Comparison of ENCODE assay signal across 8 mouse cellular contexts in the genomic region with DNA sequence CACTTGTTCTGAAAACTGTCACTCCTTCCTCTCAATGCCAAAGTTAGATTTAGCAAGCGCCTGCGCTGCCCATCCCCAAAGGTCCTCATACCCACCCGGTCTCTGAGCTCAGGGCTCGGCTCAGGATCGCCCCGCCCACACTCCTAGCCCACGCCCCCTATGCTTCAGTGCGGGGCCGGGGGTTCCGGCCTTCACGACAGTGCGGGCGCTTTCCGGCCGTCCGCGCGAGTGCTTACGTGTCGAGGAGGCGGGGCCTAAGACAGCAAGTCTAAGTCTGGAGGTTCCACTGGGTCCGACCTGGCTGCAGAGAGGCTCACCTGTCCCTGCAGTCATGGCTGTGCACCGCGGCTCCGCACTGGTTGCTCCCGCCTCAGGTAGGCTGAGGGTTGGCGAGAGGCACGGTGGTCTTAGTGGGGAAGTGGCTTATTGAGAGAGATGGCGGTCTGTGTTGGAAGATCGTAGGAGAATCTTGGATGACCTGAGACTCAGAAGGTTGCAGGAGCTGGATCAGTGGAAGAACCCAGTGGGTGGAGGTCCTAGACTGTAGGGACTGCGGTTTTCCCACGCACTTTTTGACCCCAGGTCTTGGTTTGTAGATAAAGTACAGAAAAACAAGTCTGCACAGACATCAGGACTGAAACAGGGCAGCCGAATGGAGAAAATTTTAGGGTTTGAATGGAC. TPM values are rescaled to one million over a fixed set of nuclear protein-coding genes. Genes with fewer than 3 reads are reported as not detected.
DNase-seq lines count a peak whose midpoint lies in the region; ATAC-seq lines count a peak whose summit lies in the region.

A gene (plus strand): TSS at position 233 of the 681 bp plus-strand sequence.

- peak within 1 kb of the TSS; percentile 73 for H3K4me3 ChIP-seq in heart, embryonic 13.5 days
- H3K4me3 ChIP-seq in liver, embryonic 13.5 days (replicated peaks), result peak within 1 kb of the TSS; percentile 66
- H3K4me3 ChIP-seq in stomach, embryonic 16.5 days (replicated peaks; ENCODE audit: low read length), result peak within 1 kb of the TSS; percentile 93

- ATAC-seq in erythroid progenitor cell, adult 5-6 weeks (replicated peaks; ENCODE audit: low FRiP score, poor library complexity, severe bottlenecking), result peak; percentile 95
- ATAC-seq in heart, embryonic 13.5 days (ENCODE audit: extremely low read depth, insufficient number of reproducible peaks, low FRiP score, low TSS enrichment), result peak; percentile 96
- peak; percentile 85 for ATAC-seq in liver, embryonic 13.5 days (ENCODE audit: low read depth)
- peak; percentile 96 for ATAC-seq in stomach, embryonic 16.5 days (ENCODE audit: insufficient read depth, low FRiP score)

- no peaks in the 10 kb centered on the region for H3K9me3 ChIP-seq in heart, embryonic 13.5 days
- H3K9me3 ChIP-seq in liver, embryonic 13.5 days (replicated peaks), result no peaks in the 10 kb centered on the region
- no peaks in the 10 kb centered on the region for H3K9me3 ChIP-seq in stomach, embryonic 16.5 days (replicated peaks; ENCODE audit: control insufficient read depth, low read length)

- no peaks in the 10 kb centered on the region for H3K27me3 ChIP-seq in heart, embryonic 13.5 days (replicated peaks)
- H3K27me3 ChIP-seq in liver, embryonic 13.5 days, result no peaks in the 10 kb centered on the region
- no peaks in the 10 kb centered on the region for H3K27me3 ChIP-seq in stomach, embryonic 16.5 days (ENCODE audit: control insufficient read depth, insufficient read depth, low read length)

- peaks cover 30% of the 10 kb centered on the region for H3K36me3 ChIP-seq in heart, embryonic 13.5 days
- peaks cover 19% of the 10 kb centered on the region for H3K36me3 ChIP-seq in liver, embryonic 13.5 days
- peaks cover 6% of the 10 kb centered on the region; the same call in 1 of the 2 replicates for H3K36me3 ChIP-seq in stomach, embryonic 16.5 days (ENCODE audit: control insufficient read depth, insufficient read depth, low read length)

- peaks cover 23% of the 10 kb centered on the region for H3K4me1 ChIP-seq in heart, embryonic 13.5 days
- H3K4me1 ChIP-seq in liver, embryonic 13.5 days (replicated peaks), result peaks cover 44% of the 10 kb centered on the region
- peaks cover 15% of the 10 kb centered on the region for H3K4me1 ChIP-seq in stomach, embryonic 16.5 days (ENCODE audit: control insufficient read depth, insufficient read depth, low read length)

- WGBS in heart, embryonic 13.5 days, result under 1% methylated on average over 33 of the region's 33 CpGs
- under 1% methylated on average over 33 of the region's 33 CpGs for WGBS in liver, embryonic 13.5 days (ENCODE audit: insufficient replicate concordance)
- WGBS in stomach, embryonic 16.5 days, result under 1% methylated on average over 33 of the region's 33 CpGs

- peak within 1 kb of the TSS; percentile 83 for H3K4me2 ChIP-seq in heart, embryonic 13.5 days
- peak within 1 kb of the TSS; percentile 74 for H3K4me2 ChIP-seq in liver, embryonic 13.5 days
- H3K4me2 ChIP-seq in stomach, embryonic 16.5 days (ENCODE audit: low read depth, low read length), result peak within 1 kb of the TSS; percentile 75

- peak within 1 kb of the TSS; percentile 91 for H3K9ac ChIP-seq in heart, embryonic 13.5 days
- H3K9ac ChIP-seq in liver, embryonic 13.5 days, result peak within 1 kb of the TSS; percentile 78
- peak within 1 kb of the TSS; percentile 95 for H3K9ac ChIP-seq in stomach, embryonic 16.5 days (ENCODE audit: low read length)

- peak within 1 kb of the TSS; percentile 62 for H3K27ac ChIP-seq in heart, embryonic 13.5 days (replicated peaks)
- peak within 1 kb of the TSS; percentile 66 for H3K27ac ChIP-seq in liver, embryonic 13.5 days
- peak within 1 kb of the TSS; percentile 73 for H3K27ac ChIP-seq in stomach, embryonic 16.5 days (ENCODE audit: low read length)

- DNase-seq in CD4-positive helper T cell, adult 2 months (ENCODE audit: low read depth, low spot score), result peak; percentile 96
- DNase-seq in brain, embryonic 18.5 days (ENCODE audit: low read depth, low spot score), result peak; percentile 75
- peak; percentile 97 for DNase-seq in kidney, postnatal 14 days
- peak; percentile 91 for DNase-seq in liver, embryonic 13.5 days
- DNase-seq in neural tube, embryonic 10.5 days (ENCODE audit: extremely low spot score, low spot score), result peak; percentile 93

RNA-seq across cellular contexts. Expression of the gene that starts here (rescaled TPM):
- total RNA-seq in erythroid progenitor cell, adult 5-6 weeks (2015; ENCODE audit: low replicate concordance), result 1.4 and 7.1 TPM in 2 replicates
- total RNA-seq in erythroid progenitor cell, adult 5-6 weeks (2017; ENCODE audit: low replicate concordance), result 2.6 and 5.9 TPM in 2 replicates
- 28.3 and 31.5 TPM in 2 replicates for polyA plus RNA-seq in heart, embryonic 13.5 days (2015; fragmentation: Nextera tagmentation; extraction: Ambion mirVana)
- polyA plus RNA-seq in liver, embryonic 13.5 days (2015; fragmentation: Nextera tagmentation; extraction: Ambion mirVana), result 15.8 and 21.9 TPM in 2 replicates
- 34.7 and 35.3 TPM in 2 replicates for polyA plus RNA-seq in stomach, embryonic 16.5 days (2015; fragmentation: Nextera tagmentation; extraction: Ambion mirVana)

Comparison
In these comparisons a context has a peak if more than half of its experiments do, and no peak if none do; other contexts are left out.
1. Peak in every context shown above with its lines: DNase-seq, ATAC-seq, H3K4me3 ChIP-seq and H3K27ac ChIP-seq.